13 mouse cellular contexts compared by ENCODE assay signal in genomic region chr17:22799707-22800106, GRCm38 (mm10).
DNase-seq lines count a peak whose midpoint lies in the region; ATAC-seq lines count a peak whose summit lies in the region.
"Had no signal": no experiment of that assay in that cellular context is flagged by ENCODE, and none has a peak within 500 bp of the region (broad histone marks: within the 10 kb centered on the region; RNA-seq: fewer than 3 reads in every experiment).

No protein-coding gene starts in this region.

- no peak for ATAC-seq in heart, embryonic 11.5 days (replicated peaks; ENCODE audit: insufficient number of reproducible peaks, low FRiP score, low TSS enrichment)

- no peaks in the 10 kb centered on the region for H3K4me1 ChIP-seq in heart, embryonic 11.5 days (ENCODE audit: control insufficient read depth, insufficient read depth, low read length)
- H3K4me1 ChIP-seq: heart, embryonic 15.5 days; lung, embryonic 15.5 days; neural tube, embryonic 13.5 days had no signal

- H3K4me3 ChIP-seq in heart, embryonic 11.5 days (ENCODE audit: low read depth, low read length) = no peak overlapping the region
- H3K4me3 ChIP-seq: erythroblast, embryonic 14.5 days; heart, embryonic 15.5 days; lung, embryonic 15.5 days; neural tube, embryonic 13.5 days had no signal

- no peaks in the 10 kb centered on the region for H3K36me3 ChIP-seq in heart, embryonic 11.5 days (ENCODE audit: control insufficient read depth, insufficient read depth, low read length)
- H3K36me3 ChIP-seq: heart, embryonic 15.5 days; lung, embryonic 15.5 days had no signal

- no peak overlapping the region for H3K4me2 ChIP-seq in heart, embryonic 11.5 days
- H3K4me2 ChIP-seq: heart, embryonic 15.5 days; lung, embryonic 15.5 days; neural tube, embryonic 13.5 days had no signal

- H3K27ac ChIP-seq in heart, embryonic 11.5 days (ENCODE audit: low read depth, low read length) = no peak overlapping the region
- H3K27ac ChIP-seq: heart, embryonic 15.5 days; lung, embryonic 15.5 days; neural tube, embryonic 13.5 days had no signal

- H3K27me3 ChIP-seq in heart, embryonic 11.5 days (ENCODE audit: control insufficient read depth, insufficient read depth, low read length) = no peaks in the 10 kb centered on the region
- H3K27me3 ChIP-seq: heart, embryonic 15.5 days; lung, embryonic 15.5 days; neural tube, embryonic 13.5 days had no signal

- no peak overlapping the region for H3K9ac ChIP-seq in heart, embryonic 11.5 days (ENCODE audit: low read depth, low read length)
- H3K9ac ChIP-seq: heart, embryonic 15.5 days; lung, embryonic 15.5 days; neural tube, embryonic 13.5 days had no signal

- no peaks in the 10 kb centered on the region; the same call in 1 of the 2 replicates for H3K9me3 ChIP-seq in heart, embryonic 11.5 days (replicated peaks; ENCODE audit: control insufficient read depth, low read length)
- H3K9me3 ChIP-seq: heart, embryonic 15.5 days; lung, embryonic 15.5 days had no signal

- WGBS in heart, embryonic 11.5 days (ENCODE audit: insufficient replicate concordance) = 59% methylated on average over 2 of the region's 2 CpGs

- peak; percentile 30 for DNase-seq in heart, postnatal 4 days
- peak; percentile 3 for DNase-seq in ovary, postnatal 14 days (ENCODE audit: low spot score)
- no peak for DNase-seq in ovary, postnatal 10 days (ENCODE audit: low spot score)
- peak; percentile 8 for DNase-seq in c-Kit-positive CD71-negative TER-119-negative erythroid progenitor cells, embryonic 14.5 days (ENCODE audit: low read depth)
- DNase-seq in thymus, postnatal 25 days = peak; percentile 10
- no peak for DNase-seq in frontal cortex, postnatal 14 days (ENCODE audit: low spot score in 2 of 2)
- DNase-seq in natural killer cell, adult 2 months (ENCODE audit: low spot score in 2 of 2) = no peak
- DNase-seq: cerebellum, adult 11 months had no signal

Comparison
In these comparisons a context has a peak if more than half of its experiments do, and no peak if none do; other contexts are left out.
1. DNase-seq: peak in heart, postnatal 4 days (single experiment), ovary, postnatal 14 days (single experiment), c-Kit-positive CD71-negative TER-119-negative erythroid progenitor cells, embryonic 14.5 days (single experiment) and thymus, postnatal 25 days (single experiment); none in ovary, postnatal 10 days (single experiment), frontal cortex, postnatal 14 days (0 of 2) and natural killer cell, adult 2 months (0 of 2).